Mouse (Mus musculus) CH12.LX (cell line): ENCODE data around the gene Nhlrc4.

Source experiments
- CTCF ChIP-seq, 2 experiments: IDR thresholded peaks in 1 of 2; conservative IDR thresholded peaks in 1 of 2; 2 replicates each; pipeline ENCODE4 v1.5.1; 2011 to 2012; ENCODE audit warnings: low read depth in 2 of 2, low read length in 2 of 2, improper control_type of control experiment in 1 of 2, inconsistent platforms in 1 of 2, mild to moderate bottlenecking in 1 of 2, moderate library complexity in 1 of 2
- EP300 ChIP-seq: IDR thresholded peaks from 2 replicates; pipeline ENCODE4 v1.6.1; 2011; ENCODE audit warnings: low read length, improper control_type of control experiment
- MEF2A ChIP-seq: IDR thresholded peaks from 2 replicates; pipeline ENCODE4 v1.6.1; 2014; ENCODE audit warnings: low read depth, mild to moderate bottlenecking, inconsistent platforms, low read length, improper control_type of control experiment, borderline replicate concordance
- POLR2A ChIP-seq: IDR thresholded peaks from 2 replicates; pipeline ENCODE4 v1.6.1; 2011; ENCODE audit warnings: low read depth, mild to moderate bottlenecking, improper control_type of control experiment, low read length
- ZMIZ1 ChIP-seq: IDR thresholded peaks from 2 replicates; pipeline ENCODE4 v1.6.1; 2012; ENCODE audit warnings: low read depth, mild to moderate bottlenecking, inconsistent platforms, low read length, improper control_type of control experiment
- ZNF384 ChIP-seq: IDR thresholded peaks from 2 replicates; pipeline ENCODE4 v1.6.1; 2012; ENCODE audit warnings: low read depth, low read length, improper control_type of control experiment, inconsistent platforms

GRCm38 (mm10) chr17:25922120-25922519 lies 22.6 kb downstream of the Nhlrc4 start:
- no peak for TF ChIP-seq ZNF384
- no peak for TF ChIP-seq MEF2A
- TF ChIP-seq POLR2A, result no peak
- TF ChIP-seq ZMIZ1, result no peak
- no peak for TF ChIP-seq EP300
- no peak for TF ChIP-seq CTCF (conservative IDR thresholded peaks at IDR 0.05 in 1 of 2, IDR thresholded peaks at IDR 0.05 in 1 of 2; ENCODE audit: low read depth in 2 of 2, low read length in 2 of 2)
